Mouse (Mus musculus) embryonic facial prominence, embryonic 15.5 days (tissue): ENCODE results near the gene Lamtor3. TPM values are rescaled to one million over a fixed set of nuclear protein-coding genes. Genes with fewer than 3 reads are reported as not detected.
"Not testable (repeated sequence)": the region's sequence is repeated elsewhere in the genome, so short reads cannot be mapped to it uniquely, and the experiment has no call there.

ENCODE experiments used
- ATAC-seq: fragments of 200-750 bp; cut with Nextera tagmentation; 2 replicates; pipeline ENCODE4 v1.8.0; 2017; ENCODE audit warnings: low read depth, moderate TSS enrichment; ENCODE audit not compliant: insufficient number of reproducible peaks, low FRiP score, low TSS enrichment
- H3K27ac ChIP-seq: fragments of 300-500 bp; sonication (generic); replicated peaks from 2 replicates; pipeline ENCODE4 v1.5.1; 2015; ENCODE audit warnings: mild to moderate bottlenecking, inconsistent platforms
- H3K27me3 ChIP-seq: fragments of 300-500 bp; sonication (generic); 2 replicates; pipeline ENCODE4 v1.6.1; 2015; ENCODE audit warnings: inconsistent platforms
- H3K36me3 ChIP-seq: fragments of 300-500 bp; sonication (generic); 2 replicates; pipeline ENCODE4 v1.6.1; 2015; ENCODE audit warnings: mild to moderate bottlenecking, inconsistent platforms
- H3K4me1 ChIP-seq: fragments of 300-500 bp; sonication (generic); 2 replicates; pipeline ENCODE4 v1.6.1; 2015; ENCODE audit warnings: inconsistent platforms
- H3K4me2 ChIP-seq: fragments of 300-500 bp; sonication (generic); replicated peaks from 2 replicates; pipeline ENCODE4 v1.6.1; 2015; ENCODE audit warnings: mild to moderate bottlenecking, inconsistent platforms
- H3K4me3 ChIP-seq: fragments of 300-500 bp; sonication (generic); replicated peaks from 2 replicates; pipeline ENCODE4 v1.5.1; 2015; ENCODE audit warnings: mild to moderate bottlenecking, inconsistent platforms
- H3K9ac ChIP-seq: fragments of 300-500 bp; sonication (generic); 2 replicates; pipeline ENCODE4 v1.6.1; 2015; ENCODE audit warnings: inconsistent platforms
- H3K9me3 ChIP-seq: fragments of 300-500 bp; sonication (generic); replicated peaks from 2 replicates; pipeline ENCODE4 v1.6.1; 2016; ENCODE audit warnings: inconsistent platforms
- WGBS: fragments of 180-500 bp; shearing (Covaris S2); methylation state at CpG from one replicate; pipeline ENCODE4 v1.1.7; 2015; 5-methylcytosine and 5-hydroxymethylcytosine counted together
- polyA plus RNA-seq: library from polyadenylated mRNA; unstranded; fragments of >200 nt; fragmentation: Nextera tagmentation; extraction: Ambion mirVana; gene quantifications from 2 replicates; pipeline ENCODE4 v1.2.1, GENCODE M21; 2015

The Lamtor3 gene
- polyA plus RNA-seq, 1 experiment from 2014 or later = 110 TPM

DNA sequence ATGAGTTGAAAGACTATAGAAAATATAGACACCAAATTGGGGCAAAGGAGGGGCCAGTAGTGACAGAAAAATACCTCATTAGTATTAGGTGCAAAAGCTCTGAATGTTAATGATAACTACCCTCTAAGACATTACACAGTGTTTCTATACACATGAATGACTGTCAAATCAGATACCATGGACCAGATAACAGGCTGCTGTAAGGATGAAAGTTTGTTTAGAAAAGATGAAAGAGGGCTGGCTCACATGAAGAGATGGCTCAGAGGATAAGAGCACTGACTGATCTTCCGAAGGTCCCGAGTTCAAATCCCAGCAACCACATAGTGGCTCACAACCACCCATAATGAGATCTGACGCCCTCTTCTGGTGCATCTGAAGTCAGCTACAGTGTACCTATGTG lies 33.0 kb downstream of the Lamtor3 start:
- not testable (repeated sequence) for H3K27ac ChIP-seq, H3K9ac ChIP-seq, ATAC-seq, H3K27me3 ChIP-seq, H3K4me2 ChIP-seq, H3K36me3 ChIP-seq, H3K9me3 ChIP-seq, H3K4me3 ChIP-seq
- 88% methylated on average over 3 of the region's 3 CpGs for WGBS
- peaks cover 25% of the 10 kb centered on the region for H3K4me1 ChIP-seq

- Histone ChIP-seq H3K4me3 (no peak overlapping the region), H3K36me3 (no peaks in the 10 kb centered on the region), H3K9ac (no peak overlapping the region), H3K4me2 (no peak overlapping the region), H3K9me3 (no peaks in the 10 kb centered on the region), H3K4me1 (peaks cover 25% of the 10 kb centered on the region), H3K27ac (peak overlapping the region; percentile 58; the same call in 1 of the 2 replicates), H3K27me3 (no peaks in the 10 kb centered on the region)
- ATAC-seq = no peak
- 47% methylated on average over 7 of the region's 7 CpGs for WGBS
Observed at GRCm38 (mm10) chr3:137951819-137952218, 33.5 kb downstream of the Lamtor3 start.

DNA sequence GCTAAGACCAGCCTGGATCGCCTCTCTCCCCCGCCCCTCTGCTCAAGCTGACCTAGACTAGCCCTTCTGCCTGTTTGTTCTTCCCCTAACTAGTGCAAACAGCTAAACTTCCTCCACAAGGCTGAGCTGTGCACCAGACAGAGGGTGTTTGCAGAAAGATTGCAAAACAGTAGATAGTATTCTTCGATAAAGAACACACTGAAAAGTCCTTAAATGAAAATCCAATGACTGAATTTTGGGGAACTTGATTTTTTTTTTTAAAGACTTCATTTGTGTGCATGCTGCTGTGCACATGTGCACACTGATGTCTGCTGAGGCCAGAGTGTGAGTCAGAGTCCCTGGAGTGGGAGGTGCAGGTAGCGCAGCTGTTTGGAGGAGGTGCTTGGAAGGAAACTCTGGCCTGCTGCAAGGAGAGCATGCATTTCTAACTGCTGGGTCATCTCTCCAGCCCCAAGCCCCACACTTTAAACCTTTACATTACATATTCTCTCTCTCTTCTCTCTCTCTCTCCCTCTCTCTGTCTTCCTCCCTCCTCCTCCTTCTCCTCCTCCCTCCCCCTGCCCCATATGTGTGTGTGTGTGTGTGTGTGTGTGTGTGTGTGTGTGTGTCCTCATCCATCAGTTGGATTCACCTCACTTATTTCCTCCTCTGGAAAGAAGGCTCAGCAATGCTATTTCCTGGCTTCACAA lies 34.1 kb downstream of the Lamtor3 start:
- WGBS = 62% methylated on average over 4 of the region's 4 CpGs
- peaks cover 25% of the 10 kb centered on the region for H3K4me1 ChIP-seq
- no peaks in the 10 kb centered on the region for H3K27me3 ChIP-seq
- no peaks in the 10 kb centered on the region for H3K36me3 ChIP-seq
- H3K9ac ChIP-seq = no peak overlapping the region
- no peak overlapping the region for H3K4me2 ChIP-seq
- no peaks in the 10 kb centered on the region for H3K9me3 ChIP-seq
- peak; percentile 80 for ATAC-seq
- H3K4me3 ChIP-seq = no peak overlapping the region
- peak overlapping the region; percentile 58; the same call in 1 of the 2 replicates for H3K27ac ChIP-seq

- ATAC-seq = 0 out of 2 replicates have a peak, but pooled peaks have one; percentile 26
- 0 out of 2 replicates have a peak overlapping the region, but pooled peaks have one; percentile 7 for H3K27ac ChIP-seq
- peaks cover 25% of the 10 kb centered on the region for H3K4me1 ChIP-seq
- no peak overlapping the region for H3K4me3 ChIP-seq
- 59% methylated on average over 14 of the region's 14 CpGs for WGBS
- no peaks in the 10 kb centered on the region for H3K36me3 ChIP-seq
- H3K4me2 ChIP-seq = no peak overlapping the region
- no peaks in the 10 kb centered on the region for H3K27me3 ChIP-seq
- no peaks in the 10 kb centered on the region for H3K9me3 ChIP-seq
- no peak overlapping the region for H3K9ac ChIP-seq
Observed at GRCm38 (mm10) chr3:137952914-137953880, 34.9 kb downstream of the Lamtor3 start.

DNA sequence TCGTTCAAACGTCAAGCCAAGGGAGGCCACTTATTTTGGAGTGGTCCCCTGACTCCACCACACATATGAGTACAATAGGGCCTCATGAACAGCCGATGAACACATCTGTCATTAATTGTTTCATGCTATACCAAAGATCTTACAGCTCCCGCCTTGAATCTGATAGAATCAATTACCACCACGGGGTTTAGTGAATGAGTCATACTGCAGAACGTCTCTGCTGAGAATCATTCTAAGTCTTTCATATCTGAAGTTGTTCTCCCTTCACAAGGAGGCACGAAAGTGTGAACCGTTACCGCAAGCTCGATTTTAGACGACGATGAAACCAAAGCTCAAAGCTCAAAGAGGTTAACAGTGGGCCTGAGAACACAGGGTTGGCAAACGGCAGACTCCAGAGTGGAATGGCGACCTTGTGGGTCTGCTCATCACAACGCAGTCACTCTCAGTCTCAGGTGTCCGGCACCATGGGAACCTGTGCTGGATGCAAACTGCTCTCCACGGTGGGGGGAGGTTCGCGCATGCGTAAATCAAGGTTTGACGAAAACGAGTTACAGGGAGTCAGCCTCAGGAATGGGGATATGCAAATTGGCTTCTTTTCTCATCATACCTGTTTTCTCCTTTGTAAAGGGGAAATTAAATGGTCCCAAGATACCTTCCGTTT lies 36.1 kb downstream of the Lamtor3 start:
- no peak overlapping the region for H3K27ac ChIP-seq
- H3K9ac ChIP-seq = no peak overlapping the region
- peaks cover 25% of the 10 kb centered on the region for H3K4me1 ChIP-seq
- WGBS = 48% methylated on average over 23 of the region's 23 CpGs
- no peak for ATAC-seq
- no peaks in the 10 kb centered on the region for H3K27me3 ChIP-seq
- no peak overlapping the region for H3K4me2 ChIP-seq
- H3K36me3 ChIP-seq = no peaks in the 10 kb centered on the region
- no peaks in the 10 kb centered on the region for H3K9me3 ChIP-seq
- no peak overlapping the region for H3K4me3 ChIP-seq

- H3K27me3 ChIP-seq = no peaks in the 10 kb centered on the region
- no peaks in the 10 kb centered on the region for H3K36me3 ChIP-seq
- H3K9ac ChIP-seq = no peak overlapping the region
- H3K27ac ChIP-seq = no peak overlapping the region
- no peak for ATAC-seq
- 11% methylated on average over 16 of the region's 16 CpGs for WGBS
- no peaks in the 10 kb centered on the region for H3K9me3 ChIP-seq
- peak overlapping the region; percentile 16 for H3K4me3 ChIP-seq
- H3K4me1 ChIP-seq = peaks cover 25% of the 10 kb centered on the region
- H3K4me2 ChIP-seq = peak overlapping the region; percentile 41
Observed at GRCm38 (mm10) chr3:137955560-137956081, 37.3 kb downstream of the Lamtor3 start.

DNA sequence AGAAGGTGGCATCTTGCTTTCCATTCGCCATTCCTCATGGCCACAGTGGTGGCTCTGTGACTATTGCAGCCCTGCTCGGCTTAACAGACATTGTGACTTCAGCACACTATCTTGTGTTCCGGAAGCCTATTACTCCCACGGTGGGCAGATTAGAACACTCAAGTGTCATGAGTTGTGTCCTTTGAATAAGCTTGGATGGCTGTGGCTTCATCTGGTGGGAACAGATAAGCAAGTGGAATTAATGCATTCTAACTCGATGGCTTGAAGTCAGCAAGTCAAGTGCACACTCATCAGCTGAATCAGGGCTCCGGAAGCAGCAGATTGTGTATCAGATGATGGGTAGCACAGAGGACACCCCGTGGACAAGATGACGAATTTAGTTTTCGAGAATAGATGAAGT lies 39.6 kb downstream of the Lamtor3 start:
- H3K9me3 ChIP-seq = no peaks in the 10 kb centered on the region
- H3K4me3 ChIP-seq = no peak overlapping the region
- H3K4me1 ChIP-seq = peaks cover 17% of the 10 kb centered on the region
- no peak overlapping the region for H3K27ac ChIP-seq
- H3K4me2 ChIP-seq = no peak overlapping the region
- 90% methylated on average over 9 of the region's 9 CpGs for WGBS
- H3K27me3 ChIP-seq = no peaks in the 10 kb centered on the region
- no peak overlapping the region for H3K9ac ChIP-seq
- ATAC-seq = no peak
- no peaks in the 10 kb centered on the region; the same call in 1 of the 2 replicates for H3K36me3 ChIP-seq

- H3K9me3 ChIP-seq = no peaks in the 10 kb centered on the region
- no peaks in the 10 kb centered on the region; the same call in 1 of the 2 replicates for H3K36me3 ChIP-seq
- no peak overlapping the region for H3K4me2 ChIP-seq
- no peaks in the 10 kb centered on the region for H3K27me3 ChIP-seq
- 93% methylated on average over 4 of the region's 4 CpGs for WGBS
- no peak for ATAC-seq
- peaks cover 15% of the 10 kb centered on the region for H3K4me1 ChIP-seq
- no peak overlapping the region for H3K4me3 ChIP-seq
- no peak overlapping the region for H3K9ac ChIP-seq
- no peak overlapping the region for H3K27ac ChIP-seq
Observed at GRCm38 (mm10) chr3:137958352-137958751, 40.0 kb downstream of the Lamtor3 start.

DNA sequence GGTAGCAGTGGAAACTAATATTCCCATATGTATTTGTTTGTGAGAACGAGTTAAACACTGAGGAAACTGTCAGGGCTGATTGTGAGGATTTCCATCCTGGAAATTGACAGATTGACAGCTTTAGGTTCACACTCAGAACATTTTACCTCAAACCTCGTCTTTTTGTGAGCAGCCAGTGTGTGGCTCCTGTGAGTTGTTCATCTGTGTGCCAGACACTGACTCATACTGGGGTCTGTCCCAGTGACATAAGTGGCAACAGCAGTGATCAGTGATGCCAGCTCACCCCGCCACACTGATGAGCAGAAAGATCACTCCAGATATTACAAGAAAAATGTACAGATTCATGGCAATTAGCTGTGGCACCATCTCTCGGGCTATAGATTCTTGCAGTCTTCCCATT lies 41.1 kb downstream of the Lamtor3 start:
- ATAC-seq = no peak
- no peaks in the 10 kb centered on the region; the same call in 1 of the 2 replicates for H3K36me3 ChIP-seq
- no peaks in the 10 kb centered on the region for H3K27me3 ChIP-seq
- H3K9ac ChIP-seq = no peak overlapping the region
- H3K9me3 ChIP-seq = no peaks in the 10 kb centered on the region
- H3K4me3 ChIP-seq = no peak overlapping the region
- H3K4me1 ChIP-seq = peaks cover 10% of the 10 kb centered on the region
- WGBS = 66% methylated on average over 4 of the region's 4 CpGs
- no peak overlapping the region for H3K27ac ChIP-seq
- no peak overlapping the region for H3K4me2 ChIP-seq

DNA sequence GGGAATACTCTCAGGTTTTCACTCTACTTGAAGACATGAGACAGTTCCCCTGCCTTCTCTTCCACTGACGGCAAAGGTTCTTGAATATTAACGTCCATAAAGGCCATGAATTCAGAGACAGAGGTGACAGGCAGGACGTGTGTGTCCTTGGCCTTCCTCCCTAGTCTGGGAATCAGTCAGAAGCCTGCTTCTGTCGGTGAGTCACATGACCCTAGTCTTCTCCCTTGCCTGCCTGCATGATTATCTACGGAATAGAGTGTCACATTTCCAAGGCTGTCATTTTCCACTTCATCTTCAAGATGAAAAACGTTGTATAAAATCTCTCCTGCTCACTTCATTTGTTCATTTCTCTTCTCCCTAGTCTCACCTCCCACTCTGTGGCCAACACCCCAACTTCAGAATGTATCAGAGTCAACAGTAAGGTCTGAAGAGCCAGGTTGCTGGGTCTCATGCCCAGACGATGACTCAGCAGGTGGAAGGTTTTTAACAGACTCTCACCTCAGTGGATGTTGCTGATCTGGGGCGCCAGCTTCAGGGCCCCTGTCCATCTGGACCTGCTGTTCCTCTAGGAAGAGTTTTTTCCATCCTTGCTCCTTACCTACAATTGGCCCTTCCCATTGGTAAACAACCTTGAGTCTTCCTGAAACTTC lies 43.6 kb downstream of the Lamtor3 start:
- Histone ChIP-seq H3K9ac (no peak overlapping the region), H3K27ac (no peak overlapping the region), H3K4me2 (no peak overlapping the region), H3K4me3 (no peak overlapping the region), H3K36me3 (no peaks in the 10 kb centered on the region; the same call in 1 of the 2 replicates), H3K9me3 (no peaks in the 10 kb centered on the region), H3K4me1 (no peaks in the 10 kb centered on the region), H3K27me3 (no peaks in the 10 kb centered on the region)
- no peak for ATAC-seq
- WGBS = 54% methylated on average over 8 of the region's 8 CpGs
